Mouse (Mus musculus) stomach, postnatal 0 days (tissue): ENCODE data around the gene Zmiz1.

Experiments used
- CTCF ChIP-seq: IDR thresholded peaks from 2 replicates; pipeline ENCODE4 v1.5.1; 2016; ENCODE audit warnings: antibody characterized with exemption, low read depth, mild to moderate bottlenecking, moderate library complexity
- EP300 ChIP-seq: optimal IDR thresholded peaks from 2 replicates; pipeline ENCODE3; 2016; ENCODE audit warnings: antibody characterized with exemption

GRCm38 (mm10) chr14:25557014-25557413 lies 98.0 kb downstream of the Zmiz1 start:
- TF ChIP-seq EP300, result no peak
- no peak for TF ChIP-seq CTCF
